Mouse (Mus musculus) neural tube, embryonic 14.5 days (tissue): ENCODE data around the gene Mmp14. TPM values are rescaled to one million over a fixed set of nuclear protein-coding genes. Genes with fewer than 3 reads are reported as not detected.

Experiments used
- ATAC-seq: fragments of 200-750 bp; cut with Nextera tagmentation; 2 replicates; pipeline ENCODE4 v1.8.0; 2017; ENCODE audit warnings: low read depth, mild to moderate bottlenecking, moderate TSS enrichment, moderate library complexity
- H3K27ac ChIP-seq: fragments of 300-500 bp; sonication (generic); 2 replicates; pipeline ENCODE4 v1.5.1; 2014; ENCODE audit warnings: low read depth, mild to moderate bottlenecking, control low read depth, low read length, moderate library complexity, mixed read lengths
- H3K27me3 ChIP-seq: fragments of 300-500 bp; sonication (generic); 2 replicates; pipeline ENCODE4 v1.6.1; 2014; ENCODE audit warnings: low read length; ENCODE audit not compliant: control insufficient read depth, insufficient read depth
- H3K36me3 ChIP-seq: fragments of 300-500 bp; sonication (generic); 2 replicates; pipeline ENCODE4 v1.6.1; 2014; ENCODE audit warnings: low read length, mixed read lengths; ENCODE audit not compliant: control insufficient read depth, insufficient read depth
- H3K4me1 ChIP-seq: fragments of 300-500 bp; sonication (generic); 2 replicates; pipeline ENCODE4 v1.6.1; 2014; ENCODE audit warnings: low read length; ENCODE audit not compliant: control insufficient read depth, insufficient read depth
- H3K4me2 ChIP-seq: fragments of 300-500 bp; sonication (generic); 2 replicates; pipeline ENCODE4 v1.6.1; 2014; ENCODE audit warnings: mild to moderate bottlenecking, low read depth, low read length, control low read depth
- H3K4me3 ChIP-seq: fragments of 300-500 bp; sonication (generic); 2 replicates; pipeline ENCODE4 v1.5.1; 2014; ENCODE audit warnings: low read depth, low read length, control low read depth, mixed read lengths
- H3K9ac ChIP-seq: fragments of 300-500 bp; sonication (generic); replicated peaks from 2 replicates; pipeline ENCODE4 v1.6.1; 2014; ENCODE audit warnings: low read depth, mild to moderate bottlenecking, control low read depth, low read length, mixed read lengths
- H3K9me3 ChIP-seq: fragments of 300-500 bp; sonication (generic); 2 replicates; pipeline ENCODE4 v1.6.1; 2016; ENCODE audit warnings: low read length; ENCODE audit not compliant: control insufficient read depth
- WGBS: fragments of 180-500 bp; shearing (Covaris S2); extraction: QIAGEN DNeasy Blood & Tissue Kit; methylation state at CpG from one replicate; pipeline ENCODE4 v1.1.7; 2014; 5-methylcytosine and 5-hydroxymethylcytosine counted together
- polyA plus RNA-seq: library from polyadenylated mRNA; unstranded; fragments of >200 nt; fragmentation: Nextera tagmentation; extraction: Ambion mirVana; gene quantifications from 2 replicates; pipeline ENCODE4 v1.2.1, GENCODE M21; 2014

Gene Mmp14
- polyA plus RNA-seq, 1 experiment from 2014 or later, result 24.7 TPM

DNA sequence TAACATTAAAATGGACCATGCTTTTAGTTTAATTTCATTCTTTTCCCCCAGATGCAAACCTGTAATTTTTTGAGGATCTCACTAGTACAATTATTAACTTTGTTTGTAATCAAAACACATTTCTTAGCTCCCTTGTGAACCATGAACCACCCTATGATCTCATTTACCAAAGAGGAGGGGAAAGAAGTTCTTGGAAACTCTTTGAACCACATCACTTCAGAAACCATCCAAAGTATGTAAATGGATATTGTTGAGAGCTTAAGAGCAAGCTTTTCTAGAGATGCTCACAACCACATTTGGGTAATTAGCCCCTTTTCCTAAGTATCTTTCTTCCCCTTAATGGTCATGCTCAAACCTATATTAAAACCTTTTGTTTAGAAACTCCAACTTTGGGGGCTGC lies 37.1 kb upstream of the Mmp14 start:
- ATAC-seq, result no peak

DNA sequence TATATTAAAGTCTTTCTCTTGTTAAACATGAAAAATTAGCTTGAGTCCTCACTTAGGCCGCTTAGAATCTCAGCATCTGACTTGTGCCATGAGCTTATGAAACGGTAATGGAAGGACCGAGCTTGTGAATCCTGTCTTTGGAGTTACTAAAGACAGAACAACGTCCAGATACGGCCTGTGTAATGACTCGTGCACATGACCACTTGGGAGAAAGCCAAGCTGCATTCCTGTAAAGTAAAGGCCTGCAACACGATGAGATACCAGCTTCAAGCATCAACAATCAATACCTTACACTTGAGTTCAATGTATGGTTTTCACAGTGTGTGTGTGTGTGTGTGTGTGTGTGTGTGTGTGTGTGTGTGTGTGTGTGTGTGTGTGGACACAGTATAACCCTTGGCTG lies 34.7 kb upstream of the Mmp14 start:
- Histone ChIP-seq H3K4me3 (no peak overlapping the region), H3K9ac (no peak overlapping the region), H3K36me3 (no peaks in the 10 kb centered on the region), H3K9me3 (no peaks in the 10 kb centered on the region), H3K27me3 (no peaks in the 10 kb centered on the region), H3K4me2 (no peak overlapping the region), H3K27ac (no peak overlapping the region), H3K4me1 (no peaks in the 10 kb centered on the region)
- no peak for ATAC-seq
- WGBS, result 89% methylated on average over 7 of the region's 7 CpGs

More for the DNA sequence above, 37.1 kb upstream of the Mmp14 start:
- H3K9me3 ChIP-seq, result no peaks in the 10 kb centered on the region
- H3K4me2 ChIP-seq, result no peak overlapping the region
- H3K4me1 ChIP-seq, result no peaks in the 10 kb centered on the region
- H3K9ac ChIP-seq, result no peak overlapping the region
- H3K4me3 ChIP-seq, result no peak overlapping the region
- no peaks in the 10 kb centered on the region for H3K27me3 ChIP-seq
- no peaks in the 10 kb centered on the region for H3K36me3 ChIP-seq
- H3K27ac ChIP-seq, result no peak overlapping the region

DNA sequence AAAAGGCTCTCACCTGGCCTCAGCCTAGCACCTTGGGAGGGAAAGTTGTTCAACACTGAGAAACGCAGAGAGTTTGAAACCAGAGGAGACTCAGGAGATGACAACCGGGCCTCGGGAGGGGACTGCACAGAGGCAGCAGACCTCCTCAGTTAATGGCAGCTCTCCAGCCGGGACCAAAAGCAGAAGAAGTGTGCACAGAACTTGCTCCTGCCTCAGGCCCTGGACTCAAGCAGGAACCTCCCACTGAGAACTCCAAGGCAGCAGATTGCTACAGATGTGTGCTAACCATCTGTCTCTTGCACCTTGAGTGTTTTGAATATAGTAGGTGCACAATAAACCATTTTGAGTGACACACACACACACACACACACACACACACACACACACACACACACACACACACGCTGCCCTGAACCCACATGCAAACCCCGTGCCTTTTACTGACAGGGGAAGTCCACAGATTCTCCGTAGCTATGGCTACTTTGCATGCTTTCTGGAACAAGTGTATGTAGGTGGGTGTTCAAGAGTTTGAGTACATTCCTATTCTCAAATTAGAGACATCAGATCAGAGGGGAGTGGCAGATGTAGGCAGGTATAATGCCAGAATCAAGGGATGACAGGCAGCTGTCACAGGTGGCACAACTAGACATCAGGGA lies 33.4 kb upstream of the Mmp14 start:
- Histone ChIP-seq H3K27me3 (no peaks in the 10 kb centered on the region), H3K9me3 (no peaks in the 10 kb centered on the region), H3K4me3 (no peak overlapping the region), H3K9ac (no peak overlapping the region), H3K4me2 (no peak overlapping the region), H3K4me1 (no peaks in the 10 kb centered on the region), H3K36me3 (no peaks in the 10 kb centered on the region), H3K27ac (no peak overlapping the region)
- WGBS, result 77% methylated on average over 7 of the region's 7 CpGs
- no peak for ATAC-seq

DNA sequence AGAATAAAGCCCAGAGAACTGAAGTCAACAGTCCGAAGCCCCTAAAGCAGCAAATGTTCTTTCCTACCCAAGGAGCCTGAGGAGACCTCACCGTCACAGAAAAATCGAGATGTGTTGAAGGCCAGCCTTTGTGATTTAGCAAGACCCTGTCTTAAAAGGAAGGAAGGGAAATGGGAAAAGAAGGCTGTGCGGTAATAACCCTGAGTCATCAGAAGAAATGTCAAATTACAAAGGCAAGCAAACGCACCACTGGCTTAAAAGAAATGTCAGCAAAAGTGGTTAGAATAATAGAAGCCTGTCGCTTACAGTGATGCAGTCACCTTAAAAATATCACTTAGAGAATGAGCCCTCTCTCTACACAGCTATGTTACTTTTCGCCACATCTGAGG lies 32.9 kb upstream of the Mmp14 start:
- Histone ChIP-seq H3K9ac (no peak overlapping the region), H3K4me1 (no peaks in the 10 kb centered on the region), H3K36me3 (no peaks in the 10 kb centered on the region), H3K4me3 (no peak overlapping the region), H3K9me3 (no peaks in the 10 kb centered on the region), H3K27ac (no peak overlapping the region), H3K27me3 (no peaks in the 10 kb centered on the region), H3K4me2 (no peak overlapping the region)
- ATAC-seq, result no peak
- 76% methylated on average over 7 of the region's 7 CpGs for WGBS

DNA sequence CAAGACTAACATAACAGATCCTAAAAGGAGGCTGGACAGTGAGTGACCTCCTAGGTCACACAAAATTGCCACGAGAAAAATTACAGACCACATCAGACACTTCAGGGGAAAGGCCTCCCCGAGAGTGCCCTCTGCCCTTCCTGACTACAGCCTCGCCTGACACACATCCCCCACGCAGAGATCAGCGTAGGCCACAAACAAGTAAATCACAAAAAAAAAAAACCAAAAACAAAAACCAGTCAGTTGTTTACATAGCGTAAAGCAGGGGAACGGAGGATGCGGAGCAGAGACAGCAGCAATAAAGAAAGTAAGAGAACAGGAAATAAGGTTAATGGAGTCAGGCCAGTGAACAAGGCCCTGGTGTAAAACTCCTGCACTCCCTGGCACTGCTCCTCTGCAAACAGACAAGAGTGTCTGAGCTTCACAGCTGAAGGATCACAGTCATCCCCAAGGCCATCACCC lies 32.5 kb upstream of the Mmp14 start:
- no peaks in the 10 kb centered on the region for H3K27me3 ChIP-seq
- H3K9ac ChIP-seq, result no peak overlapping the region
- WGBS, result 37% methylated on average over 8 of the region's 8 CpGs
- H3K9me3 ChIP-seq, result no peaks in the 10 kb centered on the region
- no peak overlapping the region for H3K27ac ChIP-seq
- no peaks in the 10 kb centered on the region for H3K4me1 ChIP-seq
- ATAC-seq, result no peak
- no peak overlapping the region for H3K4me2 ChIP-seq
- no peaks in the 10 kb centered on the region for H3K36me3 ChIP-seq
- H3K4me3 ChIP-seq, result no peak overlapping the region

DNA sequence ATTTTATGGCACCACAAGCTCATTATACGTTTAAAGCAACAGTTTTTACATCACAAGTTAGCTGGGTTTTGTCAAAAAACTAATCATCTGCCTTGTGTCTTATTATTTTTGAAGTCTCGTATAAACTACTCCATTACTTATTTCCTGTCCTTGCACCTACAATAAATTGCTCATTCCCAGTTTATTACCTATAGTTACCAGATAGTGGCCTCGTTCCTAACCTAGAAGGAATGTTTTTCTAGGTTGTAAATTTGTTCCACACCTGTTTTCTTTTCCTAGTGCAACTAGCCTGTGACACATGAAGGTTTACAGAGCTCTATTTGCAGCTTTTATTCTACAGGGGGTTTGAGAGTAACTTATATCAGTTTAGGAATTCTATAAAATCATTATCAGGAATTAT lies 29.7 kb upstream of the Mmp14 start:
- Histone ChIP-seq H3K27ac (no peak overlapping the region), H3K4me3 (no peak overlapping the region), H3K9me3 (no peaks in the 10 kb centered on the region), H3K4me2 (no peak overlapping the region), H3K36me3 (no peaks in the 10 kb centered on the region), H3K4me1 (no peaks in the 10 kb centered on the region), H3K9ac (no peak overlapping the region), H3K27me3 (no peaks in the 10 kb centered on the region)
- ATAC-seq, result no peak
- WGBS, result 60% methylated on average over 3 of the region's 3 CpGs

DNA sequence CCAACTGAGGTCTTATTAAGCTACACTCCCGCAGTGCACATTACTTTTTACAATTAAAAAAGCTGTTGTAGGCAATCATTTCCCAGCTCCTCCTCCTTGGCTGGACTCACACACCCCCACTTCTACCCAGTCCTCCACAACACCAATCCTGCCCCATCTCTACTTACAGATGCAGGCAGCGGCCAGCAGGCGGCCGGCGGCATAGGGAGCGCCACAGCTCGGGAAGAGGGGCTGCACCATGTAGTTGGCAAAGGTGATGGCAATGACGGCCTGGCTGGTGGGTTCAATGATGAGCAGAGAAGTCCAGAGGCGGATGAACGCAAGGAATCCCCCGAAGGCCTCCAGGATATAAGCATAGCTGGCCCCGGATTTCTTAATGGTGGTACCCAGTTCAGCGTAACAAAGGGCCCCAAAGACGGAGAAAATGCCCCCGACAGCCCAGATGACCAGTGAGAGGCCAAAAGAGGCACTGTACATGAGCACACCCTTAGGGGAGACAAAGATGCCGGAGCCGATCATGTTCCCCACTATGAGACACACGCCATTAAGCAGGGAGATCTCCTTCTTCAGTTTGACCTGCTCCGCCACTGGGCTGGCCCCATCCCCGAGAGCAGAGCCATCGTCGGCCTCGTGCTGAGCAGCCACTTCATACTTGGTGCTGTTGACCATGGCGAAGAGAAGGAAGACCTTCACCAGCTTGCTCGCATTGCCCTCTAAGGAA lies 22.9 kb upstream of the Mmp14 start:
- ATAC-seq, result no peak
- WGBS, result 88% methylated on average over 25 of the region's 25 CpGs
- H3K4me1 ChIP-seq, result no peaks in the 10 kb centered on the region
- H3K4me3 ChIP-seq, result no peak overlapping the region
- H3K27ac ChIP-seq, result no peak overlapping the region
- no peak overlapping the region for H3K9ac ChIP-seq
- H3K36me3 ChIP-seq, result no peaks in the 10 kb centered on the region
- no peak overlapping the region for H3K4me2 ChIP-seq
- H3K27me3 ChIP-seq, result no peaks in the 10 kb centered on the region
- H3K9me3 ChIP-seq, result no peaks in the 10 kb centered on the region

DNA sequence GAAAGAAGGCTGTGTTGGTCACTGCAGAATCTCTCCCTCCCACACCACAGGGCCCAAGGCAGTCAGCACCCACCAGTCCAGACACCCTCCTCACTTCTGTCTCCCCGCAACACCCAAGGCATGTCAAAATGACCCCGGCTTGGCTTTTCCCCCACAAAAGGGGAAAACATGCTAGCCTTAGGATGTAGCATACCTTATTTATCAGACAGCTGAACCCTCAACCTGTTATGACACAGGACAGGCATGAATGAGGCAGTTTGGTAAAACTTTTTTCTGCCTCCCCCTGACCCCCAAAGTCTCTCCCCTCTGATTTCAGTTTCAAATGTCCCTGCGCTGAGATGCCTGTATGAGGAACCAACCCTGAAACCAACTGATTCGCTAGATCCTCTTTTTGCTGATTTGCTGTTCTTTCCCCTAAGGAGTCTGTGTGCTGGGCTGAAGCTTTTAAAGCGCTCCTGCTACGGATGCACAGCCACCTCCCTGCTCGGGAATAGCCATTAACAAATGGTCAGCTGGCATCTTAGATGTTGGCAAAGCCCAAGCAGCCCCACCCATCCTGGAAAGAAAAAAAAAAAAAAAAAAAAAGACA lies 22.3 kb upstream of the Mmp14 start:
- H3K9ac ChIP-seq, result no peak overlapping the region
- no peaks in the 10 kb centered on the region for H3K4me1 ChIP-seq
- H3K27ac ChIP-seq, result no peak overlapping the region
- H3K4me3 ChIP-seq, result no peak overlapping the region
- H3K36me3 ChIP-seq, result no peaks in the 10 kb centered on the region
- H3K9me3 ChIP-seq, result no peaks in the 10 kb centered on the region
- H3K4me2 ChIP-seq, result no peak overlapping the region
- no peaks in the 10 kb centered on the region for H3K27me3 ChIP-seq
- no peak for ATAC-seq
- 74% methylated on average over 7 of the region's 7 CpGs for WGBS
